Mouse (Mus musculus): Measurements from ENCODE around the gene R3hdm1. TPM values are rescaled to one million over a fixed set of nuclear protein-coding genes. Genes with fewer than 3 reads are reported as not detected.
"Not testable (repeated sequence)": the region's sequence is repeated elsewhere in the genome, so short reads cannot be mapped to it uniquely, and the experiment has no call there.

R3hdm1 gene
- polyA plus RNA-seq, 1 experiment from 2014 or later = 33.7 TPM

DNA sequence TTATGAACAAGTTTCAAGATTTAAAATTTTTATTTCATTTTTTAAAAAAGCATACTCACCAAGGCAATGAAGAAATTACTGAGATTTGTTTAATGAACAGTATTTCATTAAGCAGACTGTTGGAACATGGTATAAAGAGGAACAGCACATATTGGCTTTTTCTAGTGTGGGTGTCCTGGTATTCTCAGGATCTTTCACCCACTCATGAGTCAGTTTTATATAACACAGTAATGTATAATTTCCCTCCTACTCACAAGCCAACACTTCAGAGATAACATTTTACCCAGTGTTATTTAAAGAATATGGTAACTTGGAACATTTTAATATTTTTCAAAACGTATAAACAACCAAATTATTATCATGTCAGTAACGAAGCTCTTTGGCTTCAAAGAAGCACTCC is 25.3 kb upstream of the R3hdm1 start:
- Histone ChIP-seq H3K4me1 (replicated peaks) (peaks cover 7% of the 10 kb centered on the region; the same call in 1 of the 2 replicates), H3K4me3 (replicated peaks) (no peak overlapping the region), H3K27me3 (no peaks in the 10 kb centered on the region), H3K9ac (no peak overlapping the region), H3K36me3 (0 out of 2 replicates have a peak, but pooled peaks cover 3% of the 10 kb centered on the region), H3K9me3 (replicated peaks) (no peaks in the 10 kb centered on the region), H3K27ac (no peak overlapping the region), H3K4me2 (no peak overlapping the region)
- ATAC-seq (ENCODE audit: low read depth) (no peak), DNase-seq (no peak)
- WGBS (ENCODE audit: insufficient replicate concordance) = 73% methylated on average over 2 of the region's 2 CpGs

GRCm38 (mm10) chr1:128078646-128079045 is 24.5 kb upstream of the R3hdm1 start:
- no peak for DNase-seq
- WGBS (ENCODE audit: insufficient replicate concordance) = 84% methylated on average over 1 of the region's 1 CpGs
- Histone ChIP-seq H3K4me3 (replicated peaks) (no peak overlapping the region), H3K27ac (no peak overlapping the region), H3K36me3 (0 out of 2 replicates have a peak, but pooled peaks cover 3% of the 10 kb centered on the region), H3K4me2 (no peak overlapping the region), H3K4me1 (replicated peaks) (peaks cover 9% of the 10 kb centered on the region; the same call in 1 of the 2 replicates), H3K27me3 (no peaks in the 10 kb centered on the region), H3K9ac (no peak overlapping the region), H3K9me3 (replicated peaks) (no peaks in the 10 kb centered on the region)
- ATAC-seq (ENCODE audit: low read depth) = no peak

GRCm38 (mm10) chr1:128080936-128081696 is 22.0 kb upstream of the R3hdm1 start:
- ATAC-seq (ENCODE audit: low read depth) = no peak
- no peak overlapping the region for H3K9ac ChIP-seq
- DNase-seq = no peak
- no peaks in the 10 kb centered on the region for H3K9me3 ChIP-seq (replicated peaks)
- no peak overlapping the region for H3K27ac ChIP-seq
- H3K4me2 ChIP-seq = no peak overlapping the region
- H3K4me1 ChIP-seq (replicated peaks) = peaks cover 9% of the 10 kb centered on the region; the same call in 1 of the 2 replicates
- H3K4me3 ChIP-seq (replicated peaks) = no peak overlapping the region
- H3K27me3 ChIP-seq = no peaks in the 10 kb centered on the region
- 0 out of 2 replicates have a peak, but pooled peaks cover 3% of the 10 kb centered on the region for H3K36me3 ChIP-seq
- 73% methylated on average over 5 of the region's 5 CpGs for WGBS (ENCODE audit: insufficient replicate concordance)

DNA sequence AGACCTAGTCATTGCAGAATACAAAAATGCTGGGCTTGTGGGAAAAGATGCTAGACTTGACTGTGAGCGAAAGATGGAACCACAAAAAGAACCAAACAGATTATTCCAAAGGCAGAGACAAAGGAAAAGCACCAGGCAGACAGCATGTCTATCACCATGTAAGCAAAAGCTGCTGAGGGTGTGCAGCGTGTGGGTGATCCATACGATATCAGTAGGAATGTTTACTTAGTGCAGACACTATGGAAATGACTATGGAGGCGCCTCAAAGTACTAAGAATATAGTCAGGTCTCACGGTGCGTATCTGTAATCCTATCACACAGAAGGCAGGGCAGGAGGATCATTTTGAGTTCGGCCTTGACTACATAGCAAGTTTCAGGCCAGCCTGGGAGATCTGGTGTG is 21.2 kb upstream of the R3hdm1 start:
- no peak overlapping the region for H3K9ac ChIP-seq
- H3K27me3 ChIP-seq = no peaks in the 10 kb centered on the region
- whole genome bisulfite sequencing (ENCODE audit: insufficient replicate concordance) = 79% methylated on average over 7 of the region's 7 CpGs
- 0 out of 2 replicates have a peak, but pooled peaks cover under 1% of the 10 kb centered on the region for H3K36me3 ChIP-seq
- no peak overlapping the region for H3K27ac ChIP-seq
- no peak for DNase-seq
- H3K4me2 ChIP-seq = no peak overlapping the region
- no peak overlapping the region for H3K4me3 ChIP-seq (replicated peaks)
- H3K4me1 ChIP-seq (replicated peaks) = peaks cover 9% of the 10 kb centered on the region; the same call in 1 of the 2 replicates
- H3K9me3 ChIP-seq (replicated peaks) = no peaks in the 10 kb centered on the region
- no peak for ATAC-seq (ENCODE audit: low read depth)

DNA sequence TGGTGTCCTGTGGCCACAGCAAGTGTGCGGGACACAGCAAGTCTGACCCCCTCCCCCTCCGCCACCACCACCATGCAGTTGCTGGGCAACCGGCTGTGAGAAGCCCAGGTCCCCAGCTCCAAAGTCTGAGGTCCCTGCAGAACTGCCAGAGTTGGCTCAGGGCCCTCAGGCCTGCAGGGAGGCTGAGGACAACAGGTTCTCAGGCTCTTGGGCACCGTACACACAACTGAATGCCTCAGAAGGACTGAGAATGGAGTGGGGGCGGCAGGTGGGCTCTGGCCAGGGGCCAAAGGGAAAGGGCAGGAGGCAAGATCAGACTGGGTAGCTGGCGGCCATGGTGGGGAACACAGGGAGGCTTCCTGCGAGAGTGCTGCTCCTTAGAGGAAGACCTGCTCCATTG is 20.3 kb upstream of the R3hdm1 start:
- no peak overlapping the region for H3K27ac ChIP-seq
- H3K9ac ChIP-seq = no peak overlapping the region
- no peaks in the 10 kb centered on the region for H3K36me3 ChIP-seq
- WGBS (ENCODE audit: insufficient replicate concordance) = 82% methylated on average over 7 of the region's 7 CpGs
- DNase-seq (no peak), ATAC-seq (ENCODE audit: low read depth) (peak; percentile 48)
- H3K27me3 ChIP-seq = no peaks in the 10 kb centered on the region
- no peaks in the 10 kb centered on the region for H3K9me3 ChIP-seq (replicated peaks)
- peaks cover 9% of the 10 kb centered on the region; the same call in 1 of the 2 replicates for H3K4me1 ChIP-seq (replicated peaks)
- H3K4me2 ChIP-seq = no peak overlapping the region
- no peak overlapping the region for H3K4me3 ChIP-seq (replicated peaks)

DNA sequence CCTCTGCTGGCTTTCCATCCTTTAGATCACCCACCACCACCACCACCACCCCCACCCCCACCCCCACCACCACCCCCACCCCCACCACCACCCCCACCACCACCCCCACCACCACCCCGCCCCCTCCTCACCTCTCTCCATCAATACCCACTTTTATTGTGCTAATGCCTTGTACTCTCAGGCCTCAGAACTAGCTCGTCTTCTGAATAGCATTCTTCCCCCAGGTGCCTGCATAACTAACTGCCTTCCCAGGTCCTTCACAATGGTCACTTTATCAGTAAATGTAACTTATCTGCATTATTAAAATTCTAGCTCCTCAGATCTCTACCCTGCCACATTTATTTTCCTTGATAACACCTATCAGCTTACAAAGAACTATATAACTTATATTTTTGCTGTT is 8.4 kb upstream of the R3hdm1 start:
- no peak overlapping the region for H3K9ac ChIP-seq
- H3K27me3 ChIP-seq = no peaks in the 10 kb centered on the region
- DNase-seq (no peak), ATAC-seq (ENCODE audit: low read depth) (no peak)
- WGBS (ENCODE audit: insufficient replicate concordance) = 78% methylated on average over 2 of the region's 2 CpGs
- H3K4me2 ChIP-seq = no peak overlapping the region
- no peak overlapping the region for H3K4me3 ChIP-seq (replicated peaks)
- H3K9me3 ChIP-seq (replicated peaks) = no peaks in the 10 kb centered on the region
- peaks cover 15% of the 10 kb centered on the region for H3K36me3 ChIP-seq
- H3K27ac ChIP-seq = no peak overlapping the region
- H3K4me1 ChIP-seq (replicated peaks) = peaks cover 11% of the 10 kb centered on the region

DNA sequence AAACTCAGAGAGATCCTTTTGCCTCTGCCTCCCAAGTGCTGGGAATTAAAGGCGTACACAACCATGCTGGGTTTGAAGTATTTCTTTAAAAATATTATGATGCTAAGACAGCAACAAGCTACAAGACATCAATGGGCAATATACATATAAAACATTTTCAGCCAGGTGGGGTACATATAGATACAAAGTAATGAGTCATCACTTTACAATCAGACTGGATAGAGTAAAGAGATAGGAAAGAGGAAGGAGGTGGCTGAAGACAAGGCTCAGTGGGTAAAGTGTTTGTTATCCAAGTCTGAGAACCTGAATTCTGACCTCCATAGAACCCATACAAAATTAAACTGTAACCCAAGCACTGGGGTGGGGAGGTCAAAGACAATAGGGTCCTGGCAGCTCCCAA is 4.8 kb upstream of the R3hdm1 start:
- Histone ChIP-seq H3K9me3 (replicated peaks) (no peaks in the 10 kb centered on the region), H3K4me1 (replicated peaks) (peaks cover 27% of the 10 kb centered on the region), H3K4me3 (replicated peaks) (no peak overlapping the region), H3K36me3 (no peaks in the 10 kb centered on the region), H3K4me2 (no peak overlapping the region), H3K27ac (no peak overlapping the region), H3K27me3 (no peaks in the 10 kb centered on the region), H3K9ac (no peak overlapping the region)
- WGBS (ENCODE audit: insufficient replicate concordance) = 81% methylated on average over 1 of the region's 1 CpGs
- ATAC-seq (ENCODE audit: low read depth) (no peak), DNase-seq (no peak)

DNA sequence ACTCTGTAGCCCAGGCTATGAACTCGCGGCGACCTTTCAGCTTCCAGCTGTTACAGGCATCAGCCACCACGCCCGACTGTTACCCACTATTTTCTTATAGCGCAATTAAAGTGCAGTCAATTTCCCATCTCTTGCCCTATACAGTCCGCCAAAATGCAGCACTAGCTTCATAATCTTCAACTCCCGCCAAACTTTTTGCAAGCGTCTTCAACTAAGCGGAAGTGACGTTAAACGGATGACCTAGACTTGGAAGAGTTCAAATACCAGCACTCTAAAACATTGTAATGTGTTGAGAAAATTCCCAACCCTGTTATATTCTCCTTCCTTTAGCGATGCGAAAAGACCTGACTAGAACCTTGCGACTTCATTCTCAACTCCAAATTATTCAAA is 855 bp upstream of the R3hdm1 start:
- under 1% methylated on average over 15 of the region's 15 CpGs for WGBS (ENCODE audit: insufficient replicate concordance)
- peak overlapping the region; percentile 67 for H3K4me3 ChIP-seq (replicated peaks)
- H3K36me3 ChIP-seq = no peaks in the 10 kb centered on the region
- H3K4me1 ChIP-seq (replicated peaks) = peaks cover 46% of the 10 kb centered on the region
- H3K9me3 ChIP-seq (replicated peaks) = no peaks in the 10 kb centered on the region
- DNase-seq = peak; percentile 72
- peak overlapping the region; percentile 69 for H3K4me2 ChIP-seq
- peak; percentile 44 for ATAC-seq (ENCODE audit: low read depth)
- peak overlapping the region; percentile 85 for H3K27ac ChIP-seq
- peak overlapping the region; percentile 68 for H3K9ac ChIP-seq
- no peaks in the 10 kb centered on the region for H3K27me3 ChIP-seq

GRCm38 (mm10) chr1:128103520-128104088 is 503 bp downstream of the R3hdm1 start:
- H3K9ac ChIP-seq = peak overlapping the region; percentile 93
- DNase-seq (peak; percentile 65), ATAC-seq (ENCODE audit: low read depth) (peak; percentile 52)
- peaks cover 46% of the 10 kb centered on the region for H3K4me1 ChIP-seq (replicated peaks)
- peak overlapping the region; percentile 81 for H3K4me3 ChIP-seq (replicated peaks)
- under 1% methylated on average over 47 of the region's 47 CpGs for WGBS (ENCODE audit: insufficient replicate concordance)
- peak overlapping the region; percentile 94 for H3K27ac ChIP-seq
- no peaks in the 10 kb centered on the region for H3K9me3 ChIP-seq (replicated peaks)
- no peaks in the 10 kb centered on the region for H3K36me3 ChIP-seq
- H3K27me3 ChIP-seq = no peaks in the 10 kb centered on the region
- H3K4me2 ChIP-seq = peak overlapping the region; percentile 79

DNA sequence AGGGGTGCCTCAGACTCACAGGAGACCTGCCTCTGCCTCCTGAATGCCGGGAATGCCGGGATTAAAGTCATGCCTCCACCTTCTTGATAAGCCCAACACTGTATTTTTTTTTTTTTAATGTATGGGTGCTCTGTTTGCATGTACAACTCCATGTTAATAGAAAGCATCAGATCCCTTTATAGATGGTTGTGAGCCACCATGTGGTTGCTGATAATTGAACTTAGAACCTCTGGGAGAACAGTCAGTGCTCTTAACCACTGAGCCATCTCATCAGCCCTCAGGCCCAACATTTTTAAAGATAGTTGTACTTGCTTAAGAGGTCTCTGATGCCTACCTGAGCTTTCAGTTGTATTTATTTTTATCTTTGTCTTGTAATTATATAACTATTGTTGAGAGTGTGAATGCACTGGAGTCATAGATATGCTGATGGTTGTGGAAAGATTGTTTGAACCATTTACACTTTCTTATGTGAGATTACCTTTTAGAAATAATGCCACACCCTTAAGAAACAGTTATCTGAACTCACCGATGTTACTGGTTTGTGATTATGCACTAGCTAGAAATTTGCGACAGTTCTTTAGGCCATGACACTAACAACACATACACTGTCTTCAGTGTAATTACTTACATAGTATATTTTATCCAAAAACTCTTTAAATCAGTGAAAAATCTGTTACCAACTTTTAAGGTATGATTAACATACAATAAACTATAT is 18.0 kb downstream of the R3hdm1 start:
- Histone ChIP-seq H3K9me3 (replicated peaks) (no peaks in the 10 kb centered on the region), H3K4me3 (replicated peaks) (no peak overlapping the region), H3K27ac (0 out of 2 replicates have a peak overlapping the region, but pooled peaks have one; percentile 18), H3K27me3 (no peaks in the 10 kb centered on the region), H3K4me2 (no peak overlapping the region; the same call in 1 of the 2 replicates), H3K9ac (0 out of 2 replicates have a peak overlapping the region, but pooled peaks have one; percentile 0), H3K36me3 (peaks cover 4% of the 10 kb centered on the region; the same call in 1 of the 2 replicates), H3K4me1 (replicated peaks) (peaks cover 10% of the 10 kb centered on the region)
- DNase-seq (no peak), ATAC-seq (ENCODE audit: low read depth) (peak; percentile 81)
- WGBS (ENCODE audit: insufficient replicate concordance) = 48% methylated on average over 4 of the region's 4 CpGs

GRCm38 (mm10) chr1:128136222-128136621 is 33.1 kb downstream of the R3hdm1 start:
- not testable (repeated sequence) for ATAC-seq (ENCODE audit: low read depth); H3K4me1 ChIP-seq (replicated peaks); H3K27ac ChIP-seq; H3K9me3 ChIP-seq (replicated peaks); H3K36me3 ChIP-seq; H3K9ac ChIP-seq; H3K4me3 ChIP-seq (replicated peaks); DNase-seq; H3K4me2 ChIP-seq; H3K27me3 ChIP-seq
